Mouse (Mus musculus) olfactory bulb, adult 2 months (tissue): ENCODE measurements around the gene Snrk.

Source experiments
- CTCF ChIP-seq: fragments of 200-500 bp; IDR thresholded peaks from 2 replicates; pipeline ENCODE4 v1.5.1; 2012; ENCODE audit warnings: low read depth, mild to moderate bottlenecking, low read length, moderate library complexity; ENCODE audit not compliant: insufficient read depth
- POLR2A ChIP-seq: fragments of 200-500 bp; IDR thresholded peaks from 2 replicates; pipeline ENCODE4 v1.6.1; 2012; ENCODE audit warnings: mild to moderate bottlenecking, low read depth, low read length, moderate library complexity; ENCODE audit not compliant: insufficient read depth

DNA sequence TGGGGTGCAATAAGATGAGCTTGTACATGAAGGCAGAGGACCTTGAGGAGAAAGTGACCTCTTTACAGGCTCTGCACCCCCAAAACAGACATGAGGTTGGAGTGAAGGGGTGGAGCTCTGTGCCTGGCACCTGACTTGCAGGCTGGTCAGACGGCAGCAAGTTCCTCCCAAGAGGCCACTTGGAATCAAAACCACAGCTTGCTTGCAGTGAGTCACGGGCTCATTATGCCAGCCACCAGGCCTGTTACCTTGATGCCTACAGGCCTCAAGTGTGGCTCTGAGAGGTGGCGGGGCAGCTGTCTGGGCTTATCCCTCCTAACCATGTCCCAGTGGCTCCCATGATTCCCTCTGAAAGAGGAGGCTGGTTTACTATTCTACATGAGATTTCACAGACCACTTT lies 63.0 kb downstream of the Snrk start:
- TF ChIP-seq CTCF (no peak), POLR2A (no peak)
